Mouse (Mus musculus) right cerebral cortex, postnatal 14 days (tissue): ENCODE data around the gene Hoxb5.

Source experiments
- DNase-seq: peaks from one replicate; pipeline ENCODE4 v3.0.0; 2022

Gene Hoxb5

GRCm38 (mm10) chr11:96342576-96342930 lies 39.4 kb downstream of the Hoxb5 start:
- no peak for DNase-seq

- DNase-seq, result no peak
These were observed 40.1 kb downstream of the Hoxb5 start for GRCm38 (mm10) chr11:96343206-96343745.

GRCm38 (mm10) chr11:96344061-96344877 lies 41.1 kb downstream of the Hoxb5 start:
- DNase-seq, result no peak

- no peak for DNase-seq
These were observed 41.7 kb downstream of the Hoxb5 start for GRCm38 (mm10) chr11:96344878-96345159.

GRCm38 (mm10) chr11:96345220-96345892 lies 42.2 kb downstream of the Hoxb5 start:
- DNase-seq, result no peak

- DNase-seq, result no peak
These were observed 43.0 kb downstream of the Hoxb5 start for GRCm38 (mm10) chr11:96345893-96346806.

GRCm38 (mm10) chr11:96346916-96347520 lies 43.9 kb downstream of the Hoxb5 start:
- DNase-seq, result no peak

GRCm38 (mm10) chr11:96347717-96348116 lies 44.6 kb downstream of the Hoxb5 start:
- no peak for DNase-seq

GRCm38 (mm10) chr11:96348141-96348928 lies 45.2 kb downstream of the Hoxb5 start:
- no peak for DNase-seq

- DNase-seq, result no peak
These were observed 45.9 kb downstream of the Hoxb5 start for GRCm38 (mm10) chr11:96348988-96349387.

GRCm38 (mm10) chr11:96349491-96350340 lies 46.6 kb downstream of the Hoxb5 start:
- no peak for DNase-seq

GRCm38 (mm10) chr11:96350341-96350624 lies 47.1 kb downstream of the Hoxb5 start, which contains the start of gene Hoxb2:
Gene Hoxb2 (plus strand): TSS chr11:96350525.
- DNase-seq, result no peak

- no peak for DNase-seq
These were observed 47.7 kb downstream of the Hoxb5 start for GRCm38 (mm10) chr11:96350791-96351190.

GRCm38 (mm10) chr11:96351312-96351711 lies 48.2 kb downstream of the Hoxb5 start:
- no peak for DNase-seq

GRCm38 (mm10) chr11:96351831-96352230 lies 48.7 kb downstream of the Hoxb5 start:
- no peak for DNase-seq

- DNase-seq, result no peak
These were observed 49.8 kb downstream of the Hoxb5 start for GRCm38 (mm10) chr11:96352691-96353521.

GRCm38 (mm10) chr11:96353522-96353841 lies 50.3 kb downstream of the Hoxb5 start:
- no peak for DNase-seq

- DNase-seq, result no peak
These were observed 50.8 kb downstream of the Hoxb5 start for GRCm38 (mm10) chr11:96353939-96354338.

GRCm38 (mm10) chr11:96354376-96354775 lies 51.2 kb downstream of the Hoxb5 start:
- DNase-seq, result no peak

- no peak for DNase-seq
These were observed 51.7 kb downstream of the Hoxb5 start for GRCm38 (mm10) chr11:96354801-96355311.
